Mouse (Mus musculus) testis, adult 2 months (tissue): ENCODE results near the gene Crls1.

Experiments
- CTCF ChIP-seq: fragments of 200-500 bp; IDR thresholded peaks from 2 replicates; pipeline ENCODE4 v1.5.1; 2012; ENCODE audit warnings: low read depth, mild to moderate bottlenecking, inconsistent platforms, low read length, moderate library complexity; ENCODE audit not compliant: control insufficient read depth, insufficient read depth, insufficient replicate concordance
- POLR2A ChIP-seq: fragments of 200-500 bp; IDR thresholded peaks from 2 replicates; pipeline ENCODE4 v1.6.1; 2012; ENCODE audit warnings: low read depth, mild to moderate bottlenecking, inconsistent platforms, low read length, moderate library complexity; ENCODE audit not compliant: control insufficient read depth

GRCm38 (mm10) chr2:132873657-132874326, 27.3 kb downstream of the Crls1 start:
- TF ChIP-seq CTCF (no peak), POLR2A (no peak)
